Mouse (Mus musculus): ENCODE measurements around the gene Zbtb32. TPM values are rescaled to one million over a fixed set of nuclear protein-coding genes. Genes with fewer than 3 reads are reported as not detected.
A peak's percentile ranks its signal among the peaks of the same experiment; 100 is the strongest.

Zbtb32 gene
- total and polyA plus RNA-seq, 3 experiments = 20.1 to 32.8 TPM; not detected in 1

DNA sequence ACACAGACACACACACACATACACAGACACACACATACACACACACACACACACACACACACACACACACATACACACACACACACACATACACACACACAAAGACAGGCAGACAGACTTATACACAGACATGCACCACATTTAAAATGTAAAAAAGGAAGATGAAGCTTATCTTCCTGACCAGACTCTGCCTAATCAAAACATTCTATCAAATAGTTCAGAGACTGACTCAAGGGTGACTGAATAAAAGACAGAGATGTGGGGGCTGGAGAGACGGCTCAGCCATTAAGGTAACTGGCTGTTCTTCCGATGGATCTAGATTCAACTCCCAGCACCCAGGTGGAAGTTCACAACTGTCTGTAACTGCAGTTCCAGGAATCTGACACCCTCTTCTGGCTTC, 54.4 kb downstream of the Zbtb32 start (continued):
- TF ChIP-seq GABPA (IDR thresholded peaks at IDR 0.05; ENCODE audit: low read depth, low read length) (no peak), GATA1 (IDR thresholded peaks at IDR 0.05; ENCODE audit: low read depth, low read length) (peak; percentile 94)

DNA sequence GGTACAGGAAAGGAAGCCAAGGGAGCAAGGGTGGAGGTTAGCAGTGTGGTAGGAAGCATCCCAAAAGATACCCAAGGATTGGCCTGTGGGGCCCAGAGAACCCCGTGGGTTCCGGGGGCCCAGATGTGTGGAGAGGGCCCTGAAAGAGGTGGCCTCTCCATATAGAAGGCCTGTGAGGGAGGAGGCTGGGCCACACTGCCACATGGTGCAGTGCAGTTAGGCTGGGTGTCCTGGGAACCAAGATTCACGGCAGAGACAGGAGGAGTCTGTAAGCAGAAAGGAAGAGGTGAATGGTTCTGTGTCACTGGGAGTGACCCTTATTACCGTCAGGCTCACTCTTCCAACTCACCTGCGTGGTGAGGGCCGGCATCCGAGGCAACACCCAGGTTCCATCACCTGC, 58.1 kb downstream of the Zbtb32 start:
- Histone ChIP-seq H3K79me2 (ENCODE audit: control insufficient read depth, insufficient read depth, low read length, poor library complexity) (no peaks in the 10 kb centered on the region), H3K27me3 (ENCODE audit: control insufficient read depth in 1 of 2, insufficient read depth in 2 of 2, low read length in 2 of 2) (no peaks in the 10 kb centered on the region), H3K9me3 (replicated peaks; ENCODE audit: insufficient read depth, low read length) (no peaks in the 10 kb centered on the region), H3K36me3 (ENCODE audit: control insufficient read depth in 1 of 2, insufficient read depth in 2 of 2, low read length in 2 of 2) (peaks cover 0 to 22% of the 10 kb centered on the region in 2 experiments; a peak in 2 of 4 replicates), H3K4me1 (ENCODE audit: control insufficient read depth in 1 of 2, insufficient read depth in 2 of 2, low read length in 2 of 2) (peaks cover 0 to 20% of the 10 kb centered on the region in 2 experiments; a peak in 3 of 4 replicates), H3K9ac (ENCODE audit: control insufficient read depth, low read depth, low read length, poor library complexity, severe bottlenecking) (no peak overlapping the region), H3K4me3 (ENCODE audit: control insufficient read depth in 1 of 2, insufficient read depth in 1 of 2, low read depth in 2 of 2, low read length in 2 of 2) (no peak overlapping the region), H3K27ac (ENCODE audit: control insufficient read depth, low read depth, low read length) (no peak overlapping the region)
- DNase-seq (ENCODE audit: low read depth, low spot score) = no peak
- TF ChIP-seq UBTF (IDR thresholded peaks at IDR 0.05; ENCODE audit: borderline replicate concordance, insufficient read depth, low read depth, low read length) = no peak

Other genes with a start within 250 kb of the Zbtb32 start
Only the 30 nearest of the 31 such genes appear.
- 2.8 and 3.9 TPM in 2 replicates for gene Tyrobp, start 185.1 kb downstream of the Zbtb32 start, total RNA-seq (2012; rRNA removed)
- 10 to 100 TPM in 1 of 2 experiments, not detected in 1; 13.6 TPM for gene Tyrobp, start 185.1 kb downstream of the Zbtb32 start, polyA plus RNA-seq (2012; ENCODE audit: insufficient read depth in 1 of 2, insufficient read length in 2 of 2, low read depth in 1 of 2, low replicate concordance in 2 of 2, missing spikeins in 1 of 2)
- gene Hcst, start 179.1 kb downstream of the Zbtb32 start, total RNA-seq (2012; rRNA removed) = 7.1 and 15.5 TPM in 2 replicates
- 10 to 100 TPM in 1 of 2 experiments, not detected in 1; 28.1 TPM for gene Hcst, start 179.1 kb downstream of the Zbtb32 start, polyA plus RNA-seq (2012; ENCODE audit: insufficient read depth in 1 of 2, insufficient read length in 2 of 2, low read depth in 1 of 2, low replicate concordance in 2 of 2, missing spikeins in 1 of 2)
- gene Nfkbid, start 177.2 kb downstream of the Zbtb32 start, total RNA-seq (2012; rRNA removed) = 6.2 and 7.0 TPM in 2 replicates
- gene Nfkbid, start 177.2 kb downstream of the Zbtb32 start, polyA plus RNA-seq (2012; ENCODE audit: insufficient read depth in 1 of 2, insufficient read length in 2 of 2, low read depth in 1 of 2, low replicate concordance in 2 of 2, missing spikeins in 1 of 2) = 10 to 100 TPM in 1 of 2 experiments, not detected in 1; 16.7 TPM
- 1.5 and 1.9 TPM in 2 replicates for gene Aplp1, start 153.4 kb downstream of the Zbtb32 start, total RNA-seq (2012; rRNA removed)
- gene Aplp1, start 153.4 kb downstream of the Zbtb32 start, polyA plus RNA-seq (2012; ENCODE audit: insufficient read depth in 1 of 2, insufficient read length in 2 of 2, low read depth in 1 of 2, low replicate concordance in 2 of 2, missing spikeins in 1 of 2) = 1 to 10 TPM in 1 of 2 experiments, not detected in 1; 7.1 TPM
- gene Kirrel2, start 141.2 kb downstream of the Zbtb32 start, total RNA-seq (2012; rRNA removed) = not detected in 2 replicates
- gene Kirrel2, start 141.2 kb downstream of the Zbtb32 start, polyA plus RNA-seq (2012; ENCODE audit: insufficient read depth in 1 of 2, insufficient read length in 2 of 2, low read depth in 1 of 2, low replicate concordance in 2 of 2, missing spikeins in 1 of 2) = not detected
- 1.3 and 2.3 TPM in 2 replicates for gene Nphs1, start 140.6 kb downstream of the Zbtb32 start, total RNA-seq (2012; rRNA removed)
- 1 to 10 TPM in 1 of 2 experiments, not detected in 1; 1.2 TPM for gene Nphs1, start 140.6 kb downstream of the Zbtb32 start, polyA plus RNA-seq (2012; ENCODE audit: insufficient read depth in 1 of 2, insufficient read length in 2 of 2, low read depth in 1 of 2, low replicate concordance in 2 of 2, missing spikeins in 1 of 2)
- gene Prodh2, start 105.3 kb downstream of the Zbtb32 start, total RNA-seq (2012; rRNA removed) = not detected in 2 replicates
- gene Prodh2, start 105.3 kb downstream of the Zbtb32 start, polyA plus RNA-seq (2012; ENCODE audit: insufficient read depth in 1 of 2, insufficient read length in 2 of 2, low read depth in 1 of 2, low replicate concordance in 2 of 2, missing spikeins in 1 of 2) = not detected
- 1.8 and 2.4 TPM in 2 replicates for gene Arhgap33, start 63.8 kb downstream of the Zbtb32 start, total RNA-seq (2012; rRNA removed)
- 10 to 100 TPM in 1 of 2 experiments, not detected in 1; 22.3 TPM for gene Arhgap33, start 63.8 kb downstream of the Zbtb32 start, polyA plus RNA-seq (2012; ENCODE audit: insufficient read depth in 1 of 2, insufficient read length in 2 of 2, low read depth in 1 of 2, low replicate concordance in 2 of 2, missing spikeins in 1 of 2)
- 1.2 and 1.5 TPM in 2 replicates for gene Hspb6, start 46.7 kb downstream of the Zbtb32 start, total RNA-seq (2012; rRNA removed)
- 10 to 100 TPM in 1 of 2 experiments, not detected in 1; 12.4 TPM for gene Hspb6, start 46.7 kb downstream of the Zbtb32 start, polyA plus RNA-seq (2012; ENCODE audit: insufficient read depth in 1 of 2, insufficient read length in 2 of 2, low read depth in 1 of 2, low replicate concordance in 2 of 2, missing spikeins in 1 of 2)
- 2.3 and 2.4 TPM in 2 replicates for gene Proser3, start 46.6 kb downstream of the Zbtb32 start, total RNA-seq (2012; rRNA removed)
- gene Proser3, start 46.6 kb downstream of the Zbtb32 start, polyA plus RNA-seq (2012; ENCODE audit: insufficient read depth in 1 of 2, insufficient read length in 2 of 2, low read depth in 1 of 2, low replicate concordance in 2 of 2, missing spikeins in 1 of 2) = 1 to 10 TPM in 1 of 2 experiments, not detected in 1; 8.9 TPM
- 10.9 and 12.0 TPM in 2 replicates for gene Lin37, start 39.1 kb downstream of the Zbtb32 start, total RNA-seq (2012; rRNA removed)
- gene Lin37, start 39.1 kb downstream of the Zbtb32 start, polyA plus RNA-seq (2012; ENCODE audit: insufficient read depth in 1 of 2, insufficient read length in 2 of 2, low read depth in 1 of 2, low replicate concordance in 2 of 2, missing spikeins in 1 of 2) = 10 to 100 TPM in 1 of 2 experiments, not detected in 1; 49.8 TPM
- 67.2 and 74.2 TPM in 2 replicates for gene U2af1l4, start 35.6 kb downstream of the Zbtb32 start, total RNA-seq (2012; rRNA removed)
- 10 to 100 TPM in 1 of 2 experiments, not detected in 1; 72.5 TPM for gene U2af1l4, start 35.6 kb downstream of the Zbtb32 start, polyA plus RNA-seq (2012; ENCODE audit: insufficient read depth in 1 of 2, insufficient read length in 2 of 2, low read depth in 1 of 2, low replicate concordance in 2 of 2, missing spikeins in 1 of 2)
- gene Gm49396, start 35.6 kb downstream of the Zbtb32 start, total RNA-seq (2012; rRNA removed) = 1.4 and 1.9 TPM in 2 replicates
- 1 to 10 TPM in 1 of 2 experiments, not detected in 1; 4.2 TPM for gene Gm49396, start 35.6 kb downstream of the Zbtb32 start, polyA plus RNA-seq (2012; ENCODE audit: insufficient read depth in 1 of 2, insufficient read length in 2 of 2, low read depth in 1 of 2, low replicate concordance in 2 of 2, missing spikeins in 1 of 2)
- gene Psenen, start 35.3 kb downstream of the Zbtb32 start, total RNA-seq (2012; rRNA removed) = 43.0 and 60.8 TPM in 2 replicates
- 100 to 1,000 TPM in 1 of 2 experiments, not detected in 1; 157 TPM for gene Psenen, start 35.3 kb downstream of the Zbtb32 start, polyA plus RNA-seq (2012; ENCODE audit: insufficient read depth in 1 of 2, insufficient read length in 2 of 2, low read depth in 1 of 2, low replicate concordance in 2 of 2, missing spikeins in 1 of 2)
- gene Igflr1, start 33.5 kb downstream of the Zbtb32 start, total RNA-seq (2012; rRNA removed) = 1.3 and 1.7 TPM in 2 replicates
- 1 to 10 TPM in 1 of 2 experiments, not detected in 1; 3.1 TPM for gene Igflr1, start 33.5 kb downstream of the Zbtb32 start, polyA plus RNA-seq (2012; ENCODE audit: insufficient read depth in 1 of 2, insufficient read length in 2 of 2, low read depth in 1 of 2, low replicate concordance in 2 of 2, missing spikeins in 1 of 2)
- 13.2 and 15.6 TPM in 2 replicates for gene Kmt2b, start 10.2 kb downstream of the Zbtb32 start, total RNA-seq (2012; rRNA removed)
- 10 to 100 TPM in 1 of 2 experiments, not detected in 1; 48.2 TPM for gene Kmt2b, start 10.2 kb downstream of the Zbtb32 start, polyA plus RNA-seq (2012; ENCODE audit: insufficient read depth in 1 of 2, insufficient read length in 2 of 2, low read depth in 1 of 2, low replicate concordance in 2 of 2, missing spikeins in 1 of 2)
- gene Upk1a, start 13.9 kb upstream of the Zbtb32 start, total RNA-seq (2012; rRNA removed) = 0.42 and 0.54 TPM in 2 replicates
- gene Upk1a, start 13.9 kb upstream of the Zbtb32 start, polyA plus RNA-seq (2012; ENCODE audit: insufficient read depth in 1 of 2, insufficient read length in 2 of 2, low read depth in 1 of 2, low replicate concordance in 2 of 2, missing spikeins in 1 of 2) = 1 to 10 TPM in 1 of 2 experiments, not detected in 1; 1.6 TPM
- 566 and 611 TPM in 2 replicates for gene Cox6b1, start 27.2 kb upstream of the Zbtb32 start, total RNA-seq (2012; rRNA removed)
- gene Cox6b1, start 27.2 kb upstream of the Zbtb32 start, polyA plus RNA-seq (2012; ENCODE audit: insufficient read depth in 1 of 2, insufficient read length in 2 of 2, low read depth in 1 of 2, low replicate concordance in 2 of 2, missing spikeins in 1 of 2) = 100 to 1,000 TPM in 1 of 2 experiments, not detected in 1; 799 TPM
- gene Etv2, start 36.9 kb upstream of the Zbtb32 start, total RNA-seq (2012; rRNA removed) = 0.15 TPM in 1 of 2 replicates, not detected in the other
- not detected for gene Etv2, start 36.9 kb upstream of the Zbtb32 start, polyA plus RNA-seq (2012; ENCODE audit: insufficient read depth in 1 of 2, insufficient read length in 2 of 2, low read depth in 1 of 2, low replicate concordance in 2 of 2, missing spikeins in 1 of 2)
- 103 and 124 TPM in 2 replicates for gene Rbm42, start 51.4 kb upstream of the Zbtb32 start, total RNA-seq (2012; rRNA removed)
- 100 to 1,000 TPM in 1 of 2 experiments, not detected in 1; 129 TPM for gene Rbm42, start 51.4 kb upstream of the Zbtb32 start, polyA plus RNA-seq (2012; ENCODE audit: insufficient read depth in 1 of 2, insufficient read length in 2 of 2, low read depth in 1 of 2, low replicate concordance in 2 of 2, missing spikeins in 1 of 2)
- 34.3 and 35.0 TPM in 2 replicates for gene Haus5, start 66.1 kb upstream of the Zbtb32 start, total RNA-seq (2012; rRNA removed)
- 10 to 100 TPM in 1 of 2 experiments, not detected in 1; 55.9 TPM for gene Haus5, start 66.1 kb upstream of the Zbtb32 start, polyA plus RNA-seq (2012; ENCODE audit: insufficient read depth in 1 of 2, insufficient read length in 2 of 2, low read depth in 1 of 2, low replicate concordance in 2 of 2, missing spikeins in 1 of 2)
- gene Pmis2, start 72.7 kb upstream of the Zbtb32 start, total RNA-seq (2012; rRNA removed) = not detected in 2 replicates
- gene Pmis2, start 72.7 kb upstream of the Zbtb32 start, polyA plus RNA-seq (2012; ENCODE audit: insufficient read depth in 1 of 2, insufficient read length in 2 of 2, low read depth in 1 of 2, low replicate concordance in 2 of 2, missing spikeins in 1 of 2) = not detected
- 0.52 TPM in 1 of 2 replicates, not detected in the other for gene 2200002J24Rik, start 100.0 kb upstream of the Zbtb32 start, total RNA-seq (2012; rRNA removed)
- gene 2200002J24Rik, start 100.0 kb upstream of the Zbtb32 start, polyA plus RNA-seq (2012; ENCODE audit: insufficient read depth in 1 of 2, insufficient read length in 2 of 2, low read depth in 1 of 2, low replicate concordance in 2 of 2, missing spikeins in 1 of 2) = 1 to 10 TPM in 1 of 2 experiments, not detected in 1; 1.2 TPM
- 2.7 and 3.0 TPM in 2 replicates for gene Atp4a, start 113.3 kb upstream of the Zbtb32 start, total RNA-seq (2012; rRNA removed)
- gene Atp4a, start 113.3 kb upstream of the Zbtb32 start, polyA plus RNA-seq (2012; ENCODE audit: insufficient read depth in 1 of 2, insufficient read length in 2 of 2, low read depth in 1 of 2, low replicate concordance in 2 of 2, missing spikeins in 1 of 2) = 1 to 10 TPM in 1 of 2 experiments, not detected in 1; 1.5 TPM
- gene Tmem147, start 130.6 kb upstream of the Zbtb32 start, total RNA-seq (2012; rRNA removed) = 218 and 266 TPM in 2 replicates
- gene Tmem147, start 130.6 kb upstream of the Zbtb32 start, polyA plus RNA-seq (2012; ENCODE audit: insufficient read depth in 1 of 2, insufficient read length in 2 of 2, low read depth in 1 of 2, low replicate concordance in 2 of 2, missing spikeins in 1 of 2) = 100 to 1,000 TPM; 307 to 324 TPM
- gene Gapdhs, start 144.8 kb upstream of the Zbtb32 start, total RNA-seq (2012; rRNA removed) = not detected in 2 replicates
- gene Gapdhs, start 144.8 kb upstream of the Zbtb32 start, polyA plus RNA-seq (2012; ENCODE audit: insufficient read depth in 1 of 2, insufficient read length in 2 of 2, low read depth in 1 of 2, low replicate concordance in 2 of 2, missing spikeins in 1 of 2) = under 1 TPM in 1 of 2 experiments, not detected in 1; 0.49 TPM
- gene Sbsn, start 152.6 kb upstream of the Zbtb32 start, total RNA-seq (2012; rRNA removed) = 1.2 TPM in 1 of 2 replicates, not detected in the other
- under 1 TPM in 1 of 2 experiments, not detected in 1; 0.17 TPM for gene Sbsn, start 152.6 kb upstream of the Zbtb32 start, polyA plus RNA-seq (2012; ENCODE audit: insufficient read depth in 1 of 2, insufficient read length in 2 of 2, low read depth in 1 of 2, low replicate concordance in 2 of 2, missing spikeins in 1 of 2)
- not detected in 2 replicates for gene Dmkn, start 164.8 kb upstream of the Zbtb32 start, total RNA-seq (2012; rRNA removed)
- gene Dmkn, start 164.8 kb upstream of the Zbtb32 start, polyA plus RNA-seq (2012; ENCODE audit: insufficient read depth in 1 of 2, insufficient read length in 2 of 2, low read depth in 1 of 2, low replicate concordance in 2 of 2, missing spikeins in 1 of 2) = not detected
- gene Krtdap, start 189.0 kb upstream of the Zbtb32 start, total RNA-seq (2012; rRNA removed) = not detected in 2 replicates
- gene Krtdap, start 189.0 kb upstream of the Zbtb32 start, polyA plus RNA-seq (2012; ENCODE audit: insufficient read depth in 1 of 2, insufficient read length in 2 of 2, low read depth in 1 of 2, low replicate concordance in 2 of 2, missing spikeins in 1 of 2) = not detected
- not detected in 2 replicates for gene Ffar2, start 224.9 kb upstream of the Zbtb32 start, total RNA-seq (2012; rRNA removed)
- gene Ffar2, start 224.9 kb upstream of the Zbtb32 start, polyA plus RNA-seq (2012; ENCODE audit: insufficient read depth in 1 of 2, insufficient read length in 2 of 2, low read depth in 1 of 2, low replicate concordance in 2 of 2, missing spikeins in 1 of 2) = under 1 TPM in 1 of 2 experiments, not detected in 1; 0.04 TPM